8 mouse cellular contexts compared by ENCODE assay signal in the genomic region with DNA sequence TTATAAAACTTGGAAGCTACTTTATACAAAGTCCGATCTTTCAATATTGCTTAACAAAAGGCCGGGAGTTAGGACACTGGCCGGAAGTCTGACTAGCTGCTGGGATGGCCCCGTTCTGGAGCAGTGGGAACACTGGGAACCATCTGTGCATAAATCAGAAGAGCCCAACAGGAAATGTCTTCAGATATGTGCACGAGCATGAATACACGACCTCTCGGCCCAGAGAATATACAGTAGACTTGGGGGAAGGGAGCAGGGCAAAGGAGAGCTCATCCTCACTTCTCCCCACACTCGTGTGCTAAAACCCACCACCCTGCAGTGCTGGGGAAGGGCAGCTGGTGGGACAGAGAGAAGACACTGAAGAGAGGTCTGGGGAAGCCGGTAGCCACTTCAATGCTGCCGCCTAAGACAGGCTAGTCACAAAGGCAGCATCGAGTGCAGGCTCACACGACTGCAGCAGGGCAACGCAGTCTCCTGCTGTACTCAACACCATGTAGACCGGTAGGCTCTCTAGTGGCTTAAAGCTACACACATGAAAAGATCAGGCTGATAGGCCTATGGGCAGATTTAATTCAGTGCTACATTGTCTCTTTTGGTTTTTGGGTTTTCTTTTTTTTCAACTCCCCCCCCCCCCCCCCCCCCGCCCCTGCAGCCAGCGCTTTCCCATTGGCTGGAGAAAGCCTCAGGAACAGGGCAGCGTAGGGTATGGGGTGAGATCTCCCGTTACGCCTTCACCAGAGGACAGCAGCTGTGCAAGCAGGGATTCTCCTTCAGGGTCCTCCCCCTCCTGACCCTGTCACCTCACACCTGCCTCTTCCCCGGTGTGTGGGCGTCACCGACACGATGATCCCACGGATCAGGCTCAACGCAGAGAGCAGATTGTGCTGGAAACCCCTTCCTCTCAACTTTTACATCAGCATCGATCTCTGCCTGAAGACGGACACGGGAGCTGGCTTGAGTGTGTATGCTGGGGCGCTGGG. TPM values are rescaled to one million over a fixed set of nuclear protein-coding genes. Genes with fewer than 3 reads are reported as not detected.
DNase-seq lines count a peak whose midpoint lies in the region; ATAC-seq lines count a peak whose summit lies in the region.

No protein-coding gene starts in this region.

- peak overlapping the region; percentile 61 for H3K27ac ChIP-seq in heart, embryonic 15.5 days
- peak overlapping the region; percentile 44 for H3K27ac ChIP-seq in midbrain, embryonic 11.5 days (ENCODE audit: low read depth, low read length)

- peaks cover 16% of the 10 kb centered on the region for H3K4me1 ChIP-seq in heart, embryonic 15.5 days (replicated peaks)
- H3K4me1 ChIP-seq in midbrain, embryonic 11.5 days (ENCODE audit: control insufficient read depth, insufficient read depth, low read length), result peaks cover 11% of the 10 kb centered on the region

- intact Hi-C loops in gastrocnemius, postnatal 14 days (cut with DNase I; ENCODE audit: low total_unique reads), result no loop called here

- peak; percentile 40 for DNase-seq in gastrocnemius, postnatal 14 days
- DNase-seq in gastrocnemius, postnatal 4 days (ENCODE audit: low spot score in 2 of 2), result no peak
- DNase-seq in kidney, postnatal 14 days, result peak; percentile 73
- DNase-seq in midbrain, embryonic 11.5 days (ENCODE audit: low spot score, missing footprints), result peak; percentile 93
- no peak for DNase-seq in ovary, adult 18-20 months (ENCODE audit: low spot score)
- DNase-seq in ovary, postnatal 10 days (ENCODE audit: low spot score), result no peak

- peaks cover 30% of the 10 kb centered on the region for H3K36me3 ChIP-seq in heart, embryonic 15.5 days
- H3K36me3 ChIP-seq in midbrain, embryonic 11.5 days (ENCODE audit: control insufficient read depth, insufficient read depth, low read length), result no peaks in the 10 kb centered on the region

- no peaks in the 10 kb centered on the region for H3K9me3 ChIP-seq in heart, embryonic 15.5 days (replicated peaks)
- H3K9me3 ChIP-seq in midbrain, embryonic 11.5 days (ENCODE audit: control insufficient read depth, low read length), result no peaks in the 10 kb centered on the region

- H3K9ac ChIP-seq in heart, embryonic 15.5 days, result peak overlapping the region; percentile 42; the same call in 1 of the 2 replicates
- H3K9ac ChIP-seq in midbrain, embryonic 11.5 days (ENCODE audit: low read length), result peak overlapping the region; percentile 33

- H3K27me3 ChIP-seq in heart, embryonic 15.5 days, result no peaks in the 10 kb centered on the region
- H3K27me3 ChIP-seq in midbrain, embryonic 11.5 days (ENCODE audit: control insufficient read depth, insufficient read depth, low read length), result no peaks in the 10 kb centered on the region

- H3K4me3 ChIP-seq in heart, embryonic 15.5 days, result peak overlapping the region; percentile 26
- no peak overlapping the region for H3K4me3 ChIP-seq in midbrain, embryonic 11.5 days (ENCODE audit: low read depth, low read length)

- peak overlapping the region; percentile 60 for H3K4me2 ChIP-seq in heart, embryonic 15.5 days
- peak overlapping the region; percentile 31 for H3K4me2 ChIP-seq in midbrain, embryonic 11.5 days

- no peak for ATAC-seq in heart, embryonic 15.5 days (replicated peaks; ENCODE audit: insufficient number of reproducible peaks, insufficient read depth, low FRiP score, low read depth)
- ATAC-seq in midbrain, embryonic 11.5 days (ENCODE audit: low FRiP score), result peak; percentile 75
- ATAC-seq in inflammation-experienced regulatory T-cells, adult 6 months, result no peak

- WGBS in heart, embryonic 15.5 days, result 29% methylated on average over 27 of the region's 29 CpGs
- WGBS in midbrain, embryonic 11.5 days, result 36% methylated on average over 28 of the region's 29 CpGs

RNA-seq across cellular contexts. Expression of a gene that starts 52.1 kb away (rescaled TPM):
- total RNA-seq in gastrocnemius, postnatal 14 days (2021), result 1 to 10 TPM; 1.9 to 3.7 TPM
- total RNA-seq in gastrocnemius, postnatal 4 days (2021), result 10 to 100 TPM in 1 of 2 experiments, 1 to 10 TPM in 1; 8.3 to 10.7 TPM
- 13.0 and 15.3 TPM in 2 replicates for polyA plus RNA-seq in heart, embryonic 15.5 days (2015; fragmentation: Nextera tagmentation; extraction: Ambion mirVana)
- 38.1 and 43.9 TPM in 2 replicates for polyA plus RNA-seq in midbrain, embryonic 11.5 days (2014; fragmentation: Nextera tagmentation; extraction: Ambion mirVana)
- 10 to 100 TPM in 1 of 3 experiments, 1 to 10 TPM in 2; 6.5 to 10.1 (median 9.6) TPM for polyA plus RNA-seq in inflammation-experienced regulatory T-cells, adult 6 months (2017; shearing (Covaris generic))

Comparison
In these comparisons a context has a peak if more than half of its experiments do, and no peak if none do; other contexts are left out.
1. DNase-seq: peak in gastrocnemius, postnatal 14 days (single experiment), kidney, postnatal 14 days (single experiment) and midbrain, embryonic 11.5 days (single experiment); none in gastrocnemius, postnatal 4 days (0 of 2), ovary, adult 18-20 months (single experiment) and ovary, postnatal 10 days (single experiment).